Mouse (Mus musculus): ENCODE data around the gene Acsbg1.
A peak's percentile ranks its signal among the peaks of the same experiment; 100 is the strongest.
"Not testable (repeated sequence)": the region's sequence is repeated elsewhere in the genome, so short reads cannot be mapped to it uniquely, and the experiment has no call there.

The Acsbg1 gene

DNA sequence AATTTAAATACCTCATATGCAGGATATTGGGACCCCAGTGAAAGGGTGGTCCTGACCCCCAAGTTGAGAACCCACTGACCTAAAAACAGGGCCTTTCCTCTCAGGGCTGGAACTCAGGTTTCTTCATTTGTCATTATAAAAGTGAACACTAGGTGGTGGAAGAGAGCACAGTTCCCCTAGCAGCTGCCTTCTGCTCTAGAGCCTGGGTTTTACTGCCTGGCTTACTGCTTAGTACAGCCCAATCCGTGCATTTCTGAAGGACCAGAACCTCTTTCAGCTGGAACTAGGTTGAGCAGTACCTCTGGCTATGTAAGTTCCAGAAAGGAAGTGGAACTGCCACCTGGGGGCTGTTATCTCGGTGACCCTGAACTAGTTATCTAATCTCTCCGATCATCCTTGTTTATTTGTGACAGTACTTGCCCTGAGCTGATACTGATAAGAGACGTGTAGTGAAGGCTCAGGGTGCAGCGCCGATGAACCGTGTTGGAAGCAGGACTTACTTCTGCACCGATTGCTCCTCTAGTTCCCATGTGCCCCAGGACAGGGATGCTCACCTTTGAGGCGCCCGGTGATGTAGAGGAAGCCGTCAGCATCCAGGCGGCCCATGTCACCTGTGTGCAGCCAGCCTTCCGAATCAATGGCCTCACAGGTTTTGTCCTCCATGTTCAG lies 47.4 kb downstream of the Acsbg1 start:
- peak; percentile 53 for DNase-seq (ENCODE audit: low read depth, low spot score)

DNA sequence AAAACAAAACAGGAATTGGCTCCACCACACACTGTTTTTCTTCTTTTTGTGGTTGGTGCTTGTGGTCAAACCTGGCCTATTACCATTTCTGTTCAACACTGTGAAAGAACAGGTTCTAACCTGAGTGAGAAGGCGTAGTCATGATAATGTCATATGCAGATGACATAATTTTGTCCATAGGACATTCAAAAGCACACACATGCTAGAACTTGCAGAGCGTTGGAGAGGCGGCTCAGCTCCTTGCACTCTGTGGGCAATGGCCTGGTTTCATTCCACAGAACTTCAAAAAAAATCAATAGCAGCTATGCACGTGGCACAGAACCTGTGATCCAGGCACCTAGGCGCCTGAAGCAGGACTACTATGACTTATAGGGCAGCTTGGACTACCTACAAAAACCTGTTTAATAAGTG lies 48.9 kb downstream of the Acsbg1 start:
- DNase-seq (ENCODE audit: low read depth, low spot score), result no peak

DNA sequence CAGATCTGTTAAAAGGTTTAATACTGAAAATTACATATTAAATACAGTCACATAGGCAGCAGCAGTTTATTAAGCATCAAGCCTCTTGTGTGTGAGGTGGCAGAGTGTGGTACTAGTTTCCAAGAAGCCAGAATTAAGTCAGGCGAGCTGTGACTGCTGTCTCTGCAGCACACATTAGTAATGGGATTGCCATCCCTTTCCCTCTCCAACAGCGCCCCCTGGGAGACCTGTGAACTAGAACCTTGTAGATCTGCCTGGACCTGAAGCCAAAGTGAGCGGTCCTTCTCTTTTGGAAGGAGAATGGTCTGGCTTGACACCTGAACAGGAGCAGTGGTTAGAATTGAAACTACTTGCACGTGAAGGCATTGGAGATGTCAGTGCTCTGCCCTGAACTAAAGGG lies 56.8 kb downstream of the Acsbg1 start:
- peak; percentile 62 for DNase-seq (ENCODE audit: low read depth, low spot score)

DNA sequence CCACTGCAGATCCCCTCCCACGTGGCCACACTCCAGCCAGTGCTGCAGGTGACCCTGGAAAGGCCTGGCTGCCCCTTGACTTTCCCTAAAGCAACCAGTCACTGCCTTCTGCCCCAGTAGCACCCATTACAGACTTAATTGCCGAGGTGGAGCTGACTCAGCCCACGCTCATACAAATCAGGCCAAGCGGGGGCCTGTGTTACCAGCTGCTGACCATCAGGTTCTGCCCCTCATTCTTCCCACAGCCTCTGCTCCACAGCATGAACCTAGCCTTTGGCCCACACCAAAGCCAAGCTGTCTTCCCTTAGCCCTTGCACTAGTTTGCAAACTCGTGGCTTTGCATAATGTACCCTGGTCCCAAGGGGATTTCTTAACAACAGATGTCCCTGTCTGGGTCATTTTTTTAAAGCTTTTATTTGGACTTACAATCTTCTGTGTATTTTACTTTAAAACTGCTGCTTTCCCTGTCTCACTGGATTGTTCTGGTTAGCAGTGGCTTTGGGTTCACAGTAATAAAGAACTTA lies 57.5 kb downstream of the Acsbg1 start:
- no peak for DNase-seq (ENCODE audit: low read depth, low spot score)

DNA sequence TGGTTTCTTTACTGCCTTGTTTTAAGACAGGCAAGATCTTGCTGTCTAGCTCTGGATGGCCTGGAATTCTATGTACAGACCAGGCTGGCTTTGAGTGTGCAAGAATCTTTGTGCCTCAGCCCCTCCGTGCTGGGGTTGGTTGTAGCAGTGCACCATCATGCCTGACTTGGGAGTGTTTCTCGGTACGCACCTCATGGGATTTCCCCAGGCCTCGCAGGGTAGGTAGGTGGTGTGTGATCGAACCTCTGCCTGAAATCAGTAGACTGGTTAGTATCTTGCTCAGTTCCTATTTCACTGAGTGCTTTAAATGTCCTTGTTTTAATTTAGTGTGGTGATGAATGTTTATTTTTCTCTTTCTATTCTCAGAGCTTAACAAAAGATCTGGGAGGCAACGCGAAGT lies 58.8 kb downstream of the Acsbg1 start:
- no peak for DNase-seq (ENCODE audit: low read depth, low spot score)

DNA sequence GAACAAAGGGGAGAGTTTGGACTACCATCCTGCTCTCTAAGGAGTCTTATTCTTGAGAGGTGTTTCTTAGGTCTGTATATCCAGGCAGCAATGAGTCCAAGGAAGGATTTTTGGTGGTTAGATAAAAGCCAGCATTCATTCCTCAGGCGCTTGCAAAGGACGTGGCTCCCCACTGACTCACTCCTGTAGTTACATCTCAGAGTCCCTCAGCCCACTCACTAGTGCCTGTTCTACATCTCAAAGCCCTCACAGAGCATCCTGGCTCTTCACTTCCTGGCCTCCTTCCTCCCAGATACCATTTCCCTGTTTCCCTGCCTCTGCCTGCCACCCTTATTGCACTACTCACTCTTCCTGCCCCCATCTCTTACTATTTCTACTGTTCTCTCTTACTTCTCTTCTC lies 59.3 kb downstream of the Acsbg1 start:
- DNase-seq (ENCODE audit: low read depth, low spot score), result no peak

DNA sequence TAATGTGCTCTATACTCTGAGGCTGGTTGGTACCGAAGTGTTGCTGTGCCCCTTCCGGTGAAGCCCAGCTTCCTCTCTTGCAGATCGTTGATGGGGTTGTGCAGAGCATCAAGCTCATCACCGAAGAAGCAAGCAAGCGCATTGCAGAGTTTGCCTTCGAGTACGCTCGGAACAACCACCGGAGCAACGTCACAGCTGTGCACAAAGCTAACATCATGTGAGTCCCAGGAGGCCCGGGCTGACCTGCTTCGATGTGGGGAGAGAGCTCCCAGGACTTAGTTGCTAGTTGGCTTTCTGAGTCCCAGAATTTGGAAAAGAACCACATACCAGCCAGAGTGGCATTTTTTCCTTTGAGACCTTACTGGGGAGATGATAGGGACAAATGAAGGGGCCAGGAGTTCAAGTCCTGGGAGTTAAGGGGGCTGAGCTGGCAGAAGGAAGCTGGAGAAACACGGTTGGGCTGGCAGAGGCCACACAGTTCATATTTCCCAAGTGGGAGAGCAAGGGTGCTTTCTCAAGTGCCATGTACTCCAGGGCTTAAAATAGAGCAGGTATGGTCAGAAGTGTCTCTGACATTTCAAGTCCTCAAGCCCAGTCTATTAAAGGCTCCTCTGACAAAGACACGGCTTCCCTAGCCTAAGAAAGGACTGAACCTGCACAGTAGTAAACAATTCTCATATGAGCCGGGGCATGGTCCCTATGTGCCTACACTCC lies 64.8 kb downstream of the Acsbg1 start:
- no peak for DNase-seq (ENCODE audit: low read depth, low spot score)

DNA sequence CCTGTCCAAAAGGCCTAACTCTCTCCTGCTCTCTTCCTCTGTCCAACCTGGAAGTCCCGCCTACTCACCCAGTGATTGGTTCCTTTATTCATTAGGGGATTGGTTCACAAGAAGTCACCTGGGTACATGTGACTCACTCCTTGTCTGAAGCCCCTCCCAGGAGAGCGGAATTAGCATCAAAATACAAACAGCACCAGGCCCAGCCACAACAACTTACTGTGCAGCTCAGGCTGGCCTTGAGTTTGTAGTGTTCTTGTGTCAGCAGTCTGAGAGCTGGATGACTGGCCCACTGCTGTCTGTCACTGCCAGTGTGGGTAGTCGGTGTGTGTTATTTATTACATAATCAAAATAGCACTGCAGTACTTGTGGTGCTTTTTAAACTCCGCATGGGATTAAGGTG lies 68.0 kb downstream of the Acsbg1 start:
- not testable (repeated sequence) for DNase-seq (ENCODE audit: low read depth, low spot score)

DNA sequence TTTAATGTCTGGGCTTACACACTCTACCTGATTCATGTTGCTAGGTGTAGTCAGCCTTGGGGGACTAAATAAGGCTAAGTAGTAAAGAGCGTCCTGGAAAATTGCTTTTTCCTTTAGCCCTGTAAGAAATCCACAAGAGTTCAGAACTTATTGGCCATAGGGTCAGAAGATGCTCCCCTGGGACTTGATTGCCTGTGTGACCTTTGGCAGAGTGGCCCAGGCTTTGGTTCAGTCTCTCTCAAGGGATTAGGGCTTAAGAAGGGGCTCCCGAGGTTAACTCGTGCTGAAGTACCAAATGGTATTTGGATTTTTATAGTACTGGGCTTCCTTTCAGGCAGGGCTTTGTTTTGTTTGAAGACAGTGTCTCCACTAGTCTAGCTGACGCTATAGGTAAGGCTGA lies 73.8 kb downstream of the Acsbg1 start:
- no peak for DNase-seq (ENCODE audit: low read depth, low spot score)

DNA sequence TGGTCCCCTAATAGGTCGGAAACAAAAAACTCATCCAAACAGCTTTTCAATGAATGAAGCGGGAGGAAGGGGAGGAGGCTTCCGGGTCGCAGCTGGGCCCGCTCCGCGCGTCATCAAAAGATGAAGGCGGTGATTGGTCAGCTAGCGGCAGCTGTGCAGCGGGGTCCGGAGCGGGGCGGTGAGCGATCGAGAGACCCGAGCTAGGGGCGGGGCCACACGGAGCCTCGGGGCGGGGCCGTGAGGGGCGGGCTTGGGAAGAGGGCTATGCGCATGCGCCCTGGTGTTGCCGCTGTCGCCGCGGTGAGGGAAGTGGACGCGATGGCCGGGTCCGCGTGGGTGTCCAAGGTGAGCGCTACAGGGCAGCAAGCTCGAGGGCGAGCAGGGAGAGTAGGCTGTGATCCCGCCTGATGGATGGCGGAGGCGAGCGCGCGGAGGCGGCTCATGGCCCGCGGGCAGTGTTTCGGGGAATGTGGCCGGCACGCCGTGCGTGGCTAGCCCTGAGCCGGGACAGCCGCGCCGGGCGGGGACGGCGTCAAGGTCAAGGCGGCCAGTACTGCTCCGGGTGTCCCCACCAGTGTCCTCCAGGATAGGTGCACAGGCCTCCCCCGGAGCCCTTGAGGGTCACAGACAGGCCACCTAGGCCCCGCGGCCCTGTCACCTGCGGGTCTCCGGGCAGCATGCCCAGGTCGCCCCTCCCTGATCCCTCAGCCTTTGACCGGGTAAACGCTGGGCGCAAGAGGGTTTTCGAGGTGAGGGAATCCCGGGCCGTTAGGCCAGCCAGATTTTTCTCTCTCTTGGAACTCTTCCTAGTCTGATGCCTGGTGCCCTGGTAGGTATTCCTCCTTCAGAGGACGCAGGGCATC lies 75.2 kb downstream of the Acsbg1 start, which contains the start of gene Idh3a:
TSS of gene Idh3a (plus strand) at position 136 of the 863 bp plus-strand sequence.
- DNase-seq (ENCODE audit: low read depth, low spot score), result peak; percentile 90

DNA sequence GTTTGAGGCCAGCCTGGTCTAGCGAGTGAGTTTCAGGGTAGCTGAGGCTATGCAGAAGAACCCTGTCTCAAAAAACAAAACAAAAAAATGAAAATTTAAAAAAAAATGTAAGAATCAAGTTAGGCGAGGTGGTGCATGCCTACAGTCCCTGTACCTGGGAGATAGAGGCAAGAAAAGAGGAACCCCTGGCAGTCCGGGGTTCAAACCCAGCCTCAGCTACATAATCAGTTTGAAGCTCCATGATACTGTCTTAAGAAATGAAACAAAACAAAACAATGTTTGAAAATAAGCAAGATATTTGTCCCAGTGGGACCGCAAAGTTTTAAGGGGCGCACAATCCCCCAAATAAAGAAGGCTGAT lies 75.9 kb downstream of the Acsbg1 start:
- DNase-seq (ENCODE audit: low read depth, low spot score), result no peak

DNA sequence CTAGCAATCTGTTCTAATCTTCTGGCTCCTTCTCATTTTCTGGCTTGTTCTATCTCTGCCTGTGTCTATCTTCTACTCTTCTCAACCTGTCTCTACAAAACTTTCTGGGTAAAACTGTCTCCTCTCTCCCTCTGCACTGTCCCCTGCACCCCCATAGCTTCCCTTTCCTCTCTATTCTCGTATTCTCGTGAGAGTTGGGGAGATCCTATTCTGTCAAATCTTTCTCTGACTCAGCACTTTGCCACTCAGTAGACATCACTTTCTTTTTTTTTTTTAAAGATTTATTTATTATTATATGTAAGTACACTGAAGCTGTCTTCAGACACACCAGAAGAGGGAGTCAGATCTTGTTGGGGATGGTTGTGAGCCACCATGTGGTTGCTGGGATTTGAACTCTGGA lies 77.5 kb downstream of the Acsbg1 start:
- DNase-seq (ENCODE audit: low read depth, low spot score), result not testable (repeated sequence)

DNA sequence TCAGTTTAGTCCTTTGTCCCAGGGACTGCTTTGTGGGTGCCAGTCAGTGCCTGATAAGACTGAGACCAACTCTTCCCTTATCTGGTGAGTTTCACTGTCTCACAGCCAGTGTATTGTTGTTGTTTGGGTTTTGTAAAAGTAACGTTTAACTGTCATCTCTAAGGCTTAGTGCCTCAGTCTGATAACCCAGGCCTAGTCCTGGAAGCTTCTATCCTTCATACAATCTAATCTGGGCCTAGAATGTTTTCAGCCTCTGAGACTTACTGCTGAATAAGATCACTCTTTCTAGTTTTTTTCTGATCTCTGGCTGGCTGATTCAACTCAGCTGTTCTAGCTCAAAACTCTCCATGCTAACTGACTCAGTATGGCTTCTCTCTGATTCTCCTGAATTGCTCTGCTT lies 78.0 kb downstream of the Acsbg1 start:
- no peak for DNase-seq (ENCODE audit: low read depth, low spot score)

DNA sequence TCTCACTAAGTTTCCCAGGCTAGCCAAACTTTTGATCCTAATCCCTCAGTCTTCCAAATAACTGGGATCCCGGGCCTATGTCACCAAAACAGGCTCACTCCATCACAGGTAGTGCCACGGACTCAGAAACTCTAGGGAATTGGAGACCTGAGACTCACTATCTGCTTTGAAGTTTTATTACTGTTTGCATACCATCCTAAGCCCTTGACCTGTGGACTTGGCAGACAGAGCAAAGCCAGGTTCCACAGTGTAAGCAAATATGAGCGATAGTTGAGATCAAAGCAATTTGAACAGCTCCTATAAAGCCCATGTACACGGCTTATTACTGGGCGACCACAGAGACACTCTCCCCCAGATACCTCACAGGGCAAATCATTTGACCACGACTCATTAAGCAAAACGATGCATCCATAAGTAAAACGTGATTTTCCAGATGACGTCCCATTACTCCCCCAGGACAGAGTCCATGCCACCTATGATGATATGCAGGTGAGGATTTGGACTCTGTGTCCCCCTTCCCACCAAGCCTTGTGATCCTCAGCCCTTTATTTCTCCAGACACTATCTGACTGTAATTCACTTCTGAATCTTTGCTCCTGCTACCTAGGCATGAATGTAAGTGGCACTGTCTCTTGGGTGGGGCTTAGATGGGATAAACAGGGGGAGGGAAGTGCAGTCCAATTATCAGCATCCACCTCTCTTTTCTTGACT lies 90.4 kb downstream of the Acsbg1 start:
- no peak for DNase-seq (ENCODE audit: low read depth, low spot score)

DNA sequence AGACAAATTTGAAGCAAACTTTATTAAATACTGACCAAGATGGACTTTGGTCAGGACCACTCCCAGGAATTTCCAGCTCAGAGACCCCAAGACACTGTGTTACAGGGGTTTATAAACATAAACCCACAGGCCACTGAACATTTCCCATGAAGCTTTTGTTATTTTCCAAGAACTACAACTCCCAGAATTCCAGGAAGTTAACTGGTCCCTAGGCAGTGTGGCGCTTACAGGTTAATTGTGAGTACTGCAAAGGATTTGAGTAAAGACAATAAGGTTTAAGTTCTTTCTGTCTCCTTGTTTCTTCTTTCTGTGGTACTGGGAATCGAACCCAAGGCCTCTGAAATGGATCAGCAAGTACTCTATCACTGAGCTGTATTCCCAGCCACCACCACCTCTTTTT lies 92.9 kb downstream of the Acsbg1 start:
- DNase-seq (ENCODE audit: low read depth, low spot score), result no peak

DNA sequence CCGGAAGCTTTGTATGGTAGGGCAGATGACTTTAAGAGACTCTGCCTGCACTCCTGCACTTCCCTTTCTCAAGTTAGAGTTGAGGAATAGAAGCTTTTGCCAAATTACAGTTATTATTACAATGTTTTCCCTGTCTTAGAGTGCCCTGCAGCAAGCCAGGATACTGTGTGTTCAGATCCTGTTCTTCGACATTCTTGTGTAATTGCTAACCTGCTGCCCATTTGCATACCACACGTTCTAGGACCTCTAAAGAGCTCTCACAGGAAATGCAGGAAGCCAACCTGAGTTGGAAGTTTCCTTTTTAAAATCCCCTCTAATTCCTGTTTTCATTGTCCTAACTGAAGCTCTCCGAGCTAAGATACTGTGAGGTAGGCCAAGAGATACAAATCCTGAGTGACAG lies 94.7 kb downstream of the Acsbg1 start:
- no peak for DNase-seq (ENCODE audit: low read depth, low spot score)

DNA sequence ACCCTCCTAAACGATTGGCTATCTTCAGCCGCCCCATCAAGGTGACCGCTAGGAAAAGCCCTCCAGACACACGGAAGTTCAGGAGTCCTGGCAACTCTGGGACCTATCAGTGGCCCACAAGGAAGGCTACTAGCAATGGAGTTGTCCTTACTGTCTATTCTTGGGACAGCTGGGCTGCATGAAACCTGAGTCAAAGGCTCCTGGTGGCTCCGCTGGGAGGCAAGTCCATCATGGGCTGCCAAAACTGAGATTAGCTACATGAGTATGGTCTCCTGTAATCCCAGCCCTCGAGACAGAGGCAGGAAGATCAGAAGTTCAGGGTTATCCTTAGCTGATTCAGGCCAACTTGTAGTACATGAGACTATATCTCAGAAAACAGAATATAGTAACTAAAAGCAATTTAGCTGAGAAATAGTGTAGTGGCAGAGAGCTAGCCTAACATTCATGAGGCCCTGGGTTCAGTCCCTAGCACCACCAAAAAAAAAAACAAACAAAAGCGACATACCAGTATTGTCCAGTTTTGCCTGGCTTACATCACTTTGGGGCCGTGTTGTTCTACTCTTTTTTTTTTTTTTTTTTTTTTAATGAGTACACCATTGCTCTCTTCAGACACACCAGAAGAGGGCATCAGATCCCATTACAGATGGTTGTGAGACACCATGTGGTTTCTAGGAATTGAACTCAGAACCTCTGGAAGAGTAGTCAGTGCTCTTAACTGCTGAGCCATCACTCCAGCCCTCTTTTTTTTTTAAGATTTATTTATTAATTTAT lies 100.7 kb downstream of the Acsbg1 start:
- DNase-seq (ENCODE audit: low read depth, low spot score), result no peak

DNA sequence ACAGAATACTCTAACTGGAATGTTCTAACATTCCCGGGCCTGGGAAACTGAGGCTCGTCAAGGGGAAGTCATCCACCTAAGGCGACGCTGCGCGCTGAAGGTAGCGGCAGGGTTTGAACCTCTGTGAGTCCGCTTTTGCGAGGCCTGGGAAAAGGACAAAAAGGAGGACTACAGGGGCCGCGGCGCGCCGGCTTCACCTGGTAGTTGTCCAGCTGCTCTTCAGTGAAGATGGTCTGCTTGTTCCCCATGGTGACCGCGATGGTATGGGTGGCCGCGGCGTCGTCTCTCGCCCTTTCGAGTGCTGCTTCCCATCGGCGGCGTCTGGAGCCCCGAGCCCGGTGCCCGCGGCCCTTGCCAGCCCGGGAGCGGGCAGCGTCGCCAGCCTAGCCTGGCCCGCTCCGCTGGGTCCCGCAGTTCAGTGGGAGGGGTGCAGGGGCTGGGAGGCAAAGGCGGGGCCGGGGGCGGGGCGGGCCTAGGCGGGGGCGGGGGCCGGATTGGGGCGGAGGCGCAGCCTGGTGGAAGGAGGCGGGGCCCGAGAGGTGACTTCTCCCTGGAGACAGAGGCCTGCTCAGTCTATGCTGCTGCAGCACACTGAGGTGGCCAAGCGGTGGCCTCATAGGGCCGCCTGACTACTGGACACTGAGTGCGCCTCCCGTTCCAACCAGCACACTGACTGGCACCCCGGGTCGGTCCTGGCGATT lies 101.7 kb downstream of the Acsbg1 start, which contains the start of gene Cib2:
TSS of gene Cib2 (minus strand) at position 448 of the 701 bp plus-strand sequence.
- peak; percentile 57 for DNase-seq (ENCODE audit: low read depth, low spot score)

DNA sequence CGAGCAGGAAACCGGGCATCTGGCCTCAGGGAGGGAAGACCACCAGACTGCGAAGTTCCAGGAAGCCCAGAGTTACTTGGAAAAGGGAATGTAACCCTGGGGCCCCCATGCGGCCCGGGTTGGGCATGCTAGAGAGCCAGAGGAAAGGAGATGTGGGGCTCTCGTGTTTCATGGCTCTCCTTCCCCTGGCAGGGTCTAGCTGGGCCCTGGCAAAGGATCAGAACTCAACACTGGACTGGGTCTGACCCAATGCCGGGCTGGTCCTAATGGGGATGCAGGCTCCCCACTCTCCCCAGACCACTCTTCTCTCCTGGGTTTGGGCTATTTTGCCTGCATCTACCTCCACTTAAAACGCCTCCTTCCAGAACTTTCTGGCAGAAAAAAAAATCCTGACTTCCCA lies 102.9 kb downstream of the Acsbg1 start:
- DNase-seq (ENCODE audit: low read depth, low spot score), result no peak

DNA sequence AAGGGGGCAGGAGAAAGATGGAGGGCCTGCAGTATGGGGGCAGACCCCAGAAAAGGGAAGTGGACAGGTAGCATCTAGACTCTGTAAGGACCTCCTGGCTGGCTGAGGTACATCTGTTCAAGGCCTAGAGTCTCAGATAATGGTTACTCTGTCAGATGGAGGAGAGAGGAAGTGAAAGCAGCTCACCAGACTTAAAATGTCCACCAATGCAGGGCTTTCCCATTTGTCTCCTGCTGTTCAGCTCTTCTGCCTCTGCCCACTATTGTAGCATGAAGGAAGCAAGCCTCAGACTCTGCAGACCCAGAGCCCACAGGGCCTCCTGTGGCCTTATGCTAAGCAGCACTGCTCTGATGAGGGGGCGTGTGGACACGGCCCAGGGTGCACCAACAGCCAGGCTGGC lies 106.6 kb downstream of the Acsbg1 start:
- no peak for DNase-seq (ENCODE audit: low read depth, low spot score)

Data from retina, postnatal 7 days (tissue).